Mouse (Mus musculus): ENCODE measurements around the gene Pkp1. TPM values are rescaled to one million over a fixed set of nuclear protein-coding genes. Genes with fewer than 3 reads are reported as not detected.
A peak's percentile ranks its signal among the peaks of the same experiment; 100 is the strongest.

Gene Pkp1
- polyA plus RNA-seq (2016; fragmentation: Nextera tagmentation; extraction: Ambion mirVana): 1.3 and 2.6 TPM in 2 replicates

DNA sequence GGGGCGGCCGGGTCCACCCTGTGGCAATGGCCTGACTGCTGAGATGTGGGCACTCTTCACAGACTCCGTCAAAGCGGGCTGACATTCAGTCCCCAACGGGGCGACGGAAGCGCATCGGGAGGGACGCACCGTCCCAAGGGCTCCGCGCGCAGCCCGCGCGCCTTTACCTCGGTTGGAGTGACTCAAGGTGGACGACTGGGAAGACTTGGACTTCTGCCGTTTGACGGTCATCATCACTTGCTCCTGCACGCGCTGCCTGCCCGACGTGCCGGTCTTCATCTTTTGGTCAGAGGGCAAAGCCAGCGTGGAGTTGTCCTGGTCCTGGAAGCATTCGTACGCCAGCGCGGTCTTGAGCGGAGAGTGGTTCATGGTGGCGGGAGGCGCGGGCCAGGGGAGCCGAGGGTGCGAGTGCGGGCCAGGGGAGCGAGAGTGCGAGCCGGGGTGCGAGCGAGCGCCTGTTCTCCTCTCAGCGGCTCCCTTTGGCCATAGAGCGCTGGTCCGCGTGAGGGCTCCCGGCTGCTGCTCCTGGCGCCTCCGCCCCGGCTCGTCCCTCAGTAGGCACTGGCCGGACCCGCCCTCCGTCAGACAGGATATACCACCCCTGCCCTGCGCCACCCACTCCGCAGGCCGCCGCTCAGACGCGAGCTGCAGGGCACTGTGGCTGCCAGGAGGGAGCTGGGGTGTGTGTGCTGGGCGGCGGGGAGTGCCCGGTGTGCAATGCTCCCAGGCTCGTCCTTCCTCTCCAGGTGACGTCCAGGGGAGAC, at the start of gene Pkp1:
TSS of gene Pkp1 (minus strand) at position 564 of the 764 bp plus-strand sequence.
- Histone ChIP-seq H3K9ac (replicated peaks) (peak within 1 kb of the TSS; percentile 47; the same call in 1 of the 2 replicates), H3K4me2 (peak within 1 kb of the TSS; percentile 56), H3K36me3 (no peaks in the 10 kb centered on the region), H3K27ac (no peak within 1 kb of the TSS), H3K9me3 (no peaks in the 10 kb centered on the region), H3K27me3 (peaks cover 92% of the 10 kb centered on the region), H3K4me3 (replicated peaks) (peak within 1 kb of the TSS; percentile 38), H3K4me1 (replicated peaks) (peaks cover 18% of the 10 kb centered on the region; the same call in 1 of the 2 replicates)
- ATAC-seq (ENCODE audit: insufficient number of reproducible peaks, insufficient read depth, low FRiP score, low TSS enrichment, low read depth): no peak
- WGBS: under 1% methylated on average over 65 of the region's 67 CpGs

DNA sequence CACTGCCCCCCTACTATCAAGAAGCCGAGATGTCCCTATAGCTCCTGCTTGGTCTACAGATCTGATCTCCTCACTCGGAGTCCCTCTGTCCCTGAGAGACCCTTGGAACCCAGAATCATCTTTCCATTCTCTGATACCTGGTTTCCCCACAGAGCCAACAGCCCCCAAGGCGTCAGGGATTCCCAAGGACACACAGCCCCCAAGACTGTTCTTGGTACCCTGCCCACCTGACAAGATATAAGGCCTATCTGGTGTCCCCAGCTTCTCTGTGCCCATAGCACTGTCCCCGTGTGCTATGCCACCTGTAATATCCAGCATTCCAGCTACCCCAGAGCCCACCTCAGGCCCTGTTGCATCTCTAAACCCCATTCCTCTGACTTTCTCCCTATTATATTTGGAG, 48.7 kb upstream of the Pkp1 start:
- Histone ChIP-seq H3K4me1 (replicated peaks) (0 out of 2 replicates have a peak, but pooled peaks cover 5% of the 10 kb centered on the region), H3K4me2 (no peak overlapping the region), H3K9me3 (no peaks in the 10 kb centered on the region), H3K27me3 (0 out of 2 replicates have a peak, but pooled peaks cover 5% of the 10 kb centered on the region), H3K4me3 (replicated peaks) (no peak overlapping the region), H3K27ac (no peak overlapping the region), H3K36me3 (no peaks in the 10 kb centered on the region), H3K9ac (replicated peaks) (no peak overlapping the region)
- WGBS: 72% methylated on average over 4 of the region's 4 CpGs
- ATAC-seq (ENCODE audit: insufficient number of reproducible peaks, insufficient read depth, low FRiP score, low TSS enrichment, low read depth): no peak

DNA sequence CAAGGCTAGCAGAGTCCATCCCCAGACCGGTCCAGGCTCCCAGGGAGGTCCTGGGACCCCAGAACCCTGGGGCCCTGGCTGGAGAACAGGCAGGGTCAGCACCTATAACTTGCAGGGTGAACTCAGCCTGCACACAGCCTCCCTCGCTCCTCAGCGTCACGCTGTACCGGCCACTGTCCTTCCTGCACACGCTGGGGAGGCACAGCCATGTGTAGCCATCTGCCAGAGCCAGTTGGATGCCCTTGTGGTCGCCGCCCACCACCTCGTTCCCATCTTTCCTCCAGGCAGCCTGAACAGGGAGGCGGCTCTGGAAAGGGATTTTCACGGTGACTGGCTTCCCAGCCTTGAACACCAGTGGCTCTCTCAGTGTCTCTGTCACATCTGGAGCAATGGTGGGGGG, 45.6 kb upstream of the Pkp1 start:
- ATAC-seq (ENCODE audit: insufficient number of reproducible peaks, insufficient read depth, low FRiP score, low TSS enrichment, low read depth): no peak
- no peak overlapping the region for H3K9ac ChIP-seq (replicated peaks)
- no peaks in the 10 kb centered on the region for H3K36me3 ChIP-seq
- H3K9me3 ChIP-seq: no peaks in the 10 kb centered on the region
- H3K4me1 ChIP-seq (replicated peaks): no peaks in the 10 kb centered on the region
- no peak overlapping the region for H3K4me2 ChIP-seq
- 72% methylated on average over 11 of the region's 11 CpGs for WGBS
- H3K27ac ChIP-seq: no peak overlapping the region
- 0 out of 2 replicates have a peak, but pooled peaks cover 5% of the 10 kb centered on the region for H3K27me3 ChIP-seq
- H3K4me3 ChIP-seq (replicated peaks): no peak overlapping the region

DNA sequence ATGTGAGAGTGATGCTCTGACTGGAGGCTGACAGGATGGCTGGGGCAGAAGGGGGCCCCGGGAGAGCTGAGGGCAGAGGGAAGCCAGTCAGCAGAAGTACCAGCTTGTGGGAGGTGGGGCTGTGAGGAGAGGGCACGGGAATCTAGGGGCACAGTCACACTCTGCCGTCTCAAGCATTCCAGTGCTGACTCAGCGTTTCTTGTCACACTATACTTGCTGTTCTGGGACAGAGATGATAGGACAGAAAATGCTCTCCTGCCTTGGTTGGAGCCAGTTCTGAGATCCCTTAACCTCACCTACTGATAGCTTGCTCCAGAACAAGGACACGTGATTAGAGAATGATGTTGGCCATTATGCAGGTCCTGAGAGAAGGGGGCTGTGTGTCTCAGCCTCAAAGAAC, 44.2 kb upstream of the Pkp1 start:
- no peak for ATAC-seq (ENCODE audit: insufficient number of reproducible peaks, insufficient read depth, low FRiP score, low TSS enrichment, low read depth)
- no peaks in the 10 kb centered on the region for H3K36me3 ChIP-seq
- H3K4me3 ChIP-seq (replicated peaks): no peak overlapping the region
- no peaks in the 10 kb centered on the region for H3K4me1 ChIP-seq (replicated peaks)
- 67% methylated on average over 5 of the region's 5 CpGs for WGBS
- H3K27ac ChIP-seq: no peak overlapping the region
- 0 out of 2 replicates have a peak, but pooled peaks cover 5% of the 10 kb centered on the region for H3K27me3 ChIP-seq
- no peak overlapping the region for H3K4me2 ChIP-seq
- no peak overlapping the region for H3K9ac ChIP-seq (replicated peaks)
- H3K9me3 ChIP-seq: no peaks in the 10 kb centered on the region

DNA sequence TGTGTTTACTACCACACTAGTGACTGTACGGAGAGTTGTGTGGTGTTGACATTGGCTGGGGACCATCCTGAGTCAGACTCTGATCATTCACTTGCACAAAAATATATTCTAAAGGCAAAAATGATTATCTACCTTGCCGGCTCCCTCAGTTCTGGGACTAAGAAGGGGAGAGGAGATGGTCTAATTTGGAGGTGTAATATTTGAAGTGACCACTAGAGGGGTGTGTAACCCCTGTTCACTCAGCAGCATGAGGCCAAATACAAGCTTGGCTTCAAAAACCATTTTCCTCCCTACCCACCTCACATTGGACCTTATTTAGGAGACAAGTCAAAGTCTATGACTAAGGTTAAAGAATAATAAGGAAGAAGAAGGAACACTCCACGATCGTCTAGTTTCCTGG, 39.5 kb upstream of the Pkp1 start:
- H3K4me2 ChIP-seq: no peak overlapping the region
- no peaks in the 10 kb centered on the region for H3K36me3 ChIP-seq
- no peaks in the 10 kb centered on the region for H3K4me1 ChIP-seq (replicated peaks)
- no peaks in the 10 kb centered on the region for H3K9me3 ChIP-seq
- WGBS: 49% methylated on average over 4 of the region's 4 CpGs
- no peaks in the 10 kb centered on the region for H3K27me3 ChIP-seq
- H3K27ac ChIP-seq: no peak overlapping the region
- no peak for ATAC-seq (ENCODE audit: insufficient number of reproducible peaks, insufficient read depth, low FRiP score, low TSS enrichment, low read depth)
- H3K4me3 ChIP-seq (replicated peaks): no peak overlapping the region
- H3K9ac ChIP-seq (replicated peaks): no peak overlapping the region

DNA sequence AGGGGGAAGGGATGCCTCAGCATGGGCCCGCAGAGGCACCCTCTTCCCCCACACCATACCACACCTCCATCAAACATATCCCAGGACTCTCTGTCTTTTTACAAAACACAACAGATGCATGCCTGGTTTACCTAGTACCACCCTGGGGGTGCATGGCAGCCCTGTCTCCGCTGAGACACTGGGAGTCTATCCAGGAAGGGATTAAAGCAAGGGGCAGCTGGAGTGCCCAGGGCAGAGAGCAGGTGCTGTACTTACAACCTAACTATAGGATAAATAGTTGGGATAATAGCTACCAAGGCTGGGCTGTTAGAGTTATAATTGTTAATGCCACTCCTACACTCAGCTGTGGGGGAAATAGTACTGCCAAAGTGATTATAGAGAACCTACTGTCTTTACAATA, 29.9 kb upstream of the Pkp1 start:
- H3K9ac ChIP-seq (replicated peaks): no peak overlapping the region

DNA sequence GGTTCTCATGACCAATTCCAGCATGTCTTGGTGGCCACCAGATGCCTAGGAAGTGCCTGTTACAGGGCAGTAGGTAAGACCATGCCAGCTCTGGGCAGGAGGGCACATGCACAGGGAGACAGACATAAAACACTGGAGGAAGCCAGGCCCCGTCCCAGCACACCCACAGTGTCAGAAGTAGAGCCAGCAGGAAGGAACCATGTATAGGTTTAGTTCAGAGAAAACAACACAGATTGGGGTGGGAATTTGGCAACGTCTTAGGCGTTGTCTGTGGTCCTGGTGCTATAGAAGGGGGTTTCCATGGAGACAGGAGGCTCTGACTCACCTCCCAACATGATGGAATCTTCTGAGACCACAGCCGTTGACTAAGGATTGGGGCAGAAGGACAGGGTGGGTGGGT, 27.2 kb upstream of the Pkp1 start:
- Histone ChIP-seq H3K9ac (replicated peaks) (no peak overlapping the region), H3K36me3 (no peaks in the 10 kb centered on the region), H3K9me3 (no peaks in the 10 kb centered on the region), H3K4me2 (no peak overlapping the region), H3K27ac (no peak overlapping the region), H3K27me3 (peaks cover 27% of the 10 kb centered on the region), H3K4me3 (replicated peaks) (no peak overlapping the region), H3K4me1 (replicated peaks) (no peaks in the 10 kb centered on the region)
- WGBS: 71% methylated on average over 4 of the region's 4 CpGs
- ATAC-seq (ENCODE audit: insufficient number of reproducible peaks, insufficient read depth, low FRiP score, low TSS enrichment, low read depth): no peak

More for the DNA sequence above, 29.9 kb upstream of the Pkp1 start:
- 66% methylated on average over 2 of the region's 2 CpGs for WGBS
- H3K36me3 ChIP-seq: no peaks in the 10 kb centered on the region
- H3K27me3 ChIP-seq: peaks cover 9% of the 10 kb centered on the region; the same call in 1 of the 2 replicates
- no peak overlapping the region for H3K4me3 ChIP-seq (replicated peaks)
- no peak overlapping the region for H3K4me2 ChIP-seq
- H3K9me3 ChIP-seq: no peaks in the 10 kb centered on the region
- no peak for ATAC-seq (ENCODE audit: insufficient number of reproducible peaks, insufficient read depth, low FRiP score, low TSS enrichment, low read depth)
- no peaks in the 10 kb centered on the region for H3K4me1 ChIP-seq (replicated peaks)
- no peak overlapping the region for H3K27ac ChIP-seq

DNA sequence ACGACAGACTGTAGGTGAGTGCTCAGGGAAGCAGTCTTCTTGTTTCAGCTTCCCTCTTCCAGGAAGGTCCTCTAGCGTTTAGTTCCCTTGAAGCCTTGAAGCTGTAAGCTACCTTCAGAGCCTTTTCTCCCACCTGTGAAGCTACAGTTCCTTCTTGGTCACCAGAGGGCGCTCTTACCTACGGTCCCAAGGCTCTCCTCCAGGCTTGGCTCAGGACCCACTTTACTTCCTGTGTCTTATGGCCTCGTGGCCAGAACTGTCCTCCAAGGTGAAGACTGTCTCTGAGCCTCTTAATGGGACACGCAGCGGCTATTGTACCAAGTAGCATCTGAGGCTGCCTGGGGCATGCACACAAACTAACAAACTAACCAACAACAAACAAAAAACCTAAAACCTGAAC, 26.7 kb upstream of the Pkp1 start:
- no peak for ATAC-seq (ENCODE audit: insufficient number of reproducible peaks, insufficient read depth, low FRiP score, low TSS enrichment, low read depth)
- 11% methylated on average over 7 of the region's 7 CpGs for WGBS
- Histone ChIP-seq H3K4me3 (replicated peaks) (no peak overlapping the region), H3K36me3 (no peaks in the 10 kb centered on the region), H3K9me3 (no peaks in the 10 kb centered on the region), H3K4me1 (replicated peaks) (no peaks in the 10 kb centered on the region), H3K27ac (no peak overlapping the region), H3K9ac (replicated peaks) (no peak overlapping the region), H3K4me2 (no peak overlapping the region), H3K27me3 (peaks cover 30% of the 10 kb centered on the region)

DNA sequence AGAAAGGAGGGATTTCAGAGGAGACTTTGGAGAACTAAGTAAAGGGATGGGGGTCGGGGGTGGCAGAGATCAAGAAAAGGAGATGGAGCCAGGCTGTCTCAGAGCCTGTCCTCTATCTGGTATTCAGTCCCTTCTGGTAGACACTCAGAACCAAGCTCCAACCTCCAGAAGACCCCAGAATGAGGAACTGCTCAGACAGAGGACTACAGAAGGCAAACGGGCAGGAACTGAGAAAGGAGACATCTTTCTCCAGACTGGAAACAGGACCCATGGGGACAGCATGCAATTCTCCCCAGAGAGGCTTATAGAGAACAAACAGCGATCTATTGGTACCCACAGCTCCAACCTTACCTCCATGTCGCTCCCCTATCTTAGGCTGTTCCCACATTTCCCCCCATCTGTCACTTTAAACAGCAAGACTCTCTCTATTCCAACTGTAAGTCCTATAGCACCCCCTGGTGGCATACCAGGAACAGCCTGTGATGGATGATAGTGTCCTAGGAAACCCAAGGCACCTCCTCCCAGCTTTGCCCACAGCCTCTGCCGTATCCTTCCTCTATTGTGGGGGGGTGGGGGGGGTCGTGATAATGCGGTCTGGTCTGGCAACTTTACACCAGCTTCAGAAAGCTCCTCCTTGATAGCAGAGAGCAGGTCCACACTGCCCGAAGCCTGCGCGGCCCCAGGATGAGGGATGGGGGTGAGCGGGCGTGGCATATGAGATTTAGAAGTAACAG, 25.7 kb upstream of the Pkp1 start:
- Histone ChIP-seq H3K27me3 (peaks cover 28% of the 10 kb centered on the region), H3K36me3 (no peaks in the 10 kb centered on the region), H3K9me3 (no peaks in the 10 kb centered on the region), H3K4me3 (replicated peaks) (no peak overlapping the region), H3K4me2 (no peak overlapping the region), H3K4me1 (replicated peaks) (no peaks in the 10 kb centered on the region), H3K27ac (no peak overlapping the region), H3K9ac (replicated peaks) (no peak overlapping the region)
- WGBS: 45% methylated on average over 12 of the region's 12 CpGs
- ATAC-seq (ENCODE audit: insufficient number of reproducible peaks, insufficient read depth, low FRiP score, low TSS enrichment, low read depth): peak; percentile 50; the same call in 1 of the 2 replicates

DNA sequence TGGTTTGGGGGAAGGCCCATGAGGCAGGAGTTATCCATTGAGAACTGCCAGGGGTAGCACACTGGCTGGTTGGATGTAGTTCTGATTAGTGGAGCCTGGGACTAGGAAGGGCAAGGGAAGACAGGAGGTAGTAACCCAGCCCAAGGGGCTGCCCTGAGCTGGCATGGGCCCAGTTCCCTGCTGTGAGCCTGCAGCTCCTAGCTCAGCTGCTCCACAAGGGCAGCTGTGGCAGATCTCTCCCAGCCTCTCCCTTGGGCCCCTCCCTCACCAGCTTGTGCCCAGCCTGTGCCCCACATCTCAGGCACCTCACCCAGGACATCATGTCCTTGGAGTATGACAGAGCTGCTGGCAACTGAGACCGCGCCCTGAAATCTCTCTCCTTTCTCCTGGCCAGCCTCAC, 24.7 kb upstream of the Pkp1 start:
- H3K4me3 ChIP-seq (replicated peaks): no peak overlapping the region
- H3K27me3 ChIP-seq: peaks cover 28% of the 10 kb centered on the region
- WGBS: 90% methylated on average over 2 of the region's 2 CpGs
- H3K36me3 ChIP-seq: no peaks in the 10 kb centered on the region
- H3K4me1 ChIP-seq (replicated peaks): no peaks in the 10 kb centered on the region
- H3K4me2 ChIP-seq: no peak overlapping the region
- ATAC-seq (ENCODE audit: insufficient number of reproducible peaks, insufficient read depth, low FRiP score, low TSS enrichment, low read depth): no peak
- no peak overlapping the region for H3K27ac ChIP-seq
- no peak overlapping the region for H3K9ac ChIP-seq (replicated peaks)
- no peaks in the 10 kb centered on the region for H3K9me3 ChIP-seq

DNA sequence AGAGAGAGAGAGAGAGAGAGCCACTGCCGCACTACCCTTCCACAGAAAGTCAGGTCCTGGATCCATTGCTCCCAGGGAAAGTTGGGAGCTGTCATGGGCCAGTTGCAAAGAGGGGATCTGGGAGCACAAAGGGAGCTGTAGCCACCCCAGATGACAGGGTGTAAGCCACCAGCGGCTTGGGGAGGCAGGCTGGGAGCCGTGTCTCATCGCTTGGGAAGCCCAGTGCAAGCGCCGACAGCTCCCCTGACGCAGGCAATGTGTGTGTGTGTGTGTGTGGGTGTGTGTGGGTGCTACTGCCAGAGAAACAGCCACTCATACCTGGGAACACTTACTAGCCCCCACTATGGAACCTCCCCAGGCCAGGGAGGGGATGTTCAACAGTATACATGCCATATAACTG, 23.1 kb upstream of the Pkp1 start:
- Histone ChIP-seq H3K27ac (no peak overlapping the region), H3K9me3 (no peaks in the 10 kb centered on the region), H3K4me2 (no peak overlapping the region), H3K4me3 (replicated peaks) (no peak overlapping the region), H3K9ac (replicated peaks) (no peak overlapping the region), H3K27me3 (peaks cover 28% of the 10 kb centered on the region), H3K36me3 (no peaks in the 10 kb centered on the region), H3K4me1 (replicated peaks) (no peaks in the 10 kb centered on the region)
- WGBS: 38% methylated on average over 7 of the region's 7 CpGs
- no peak for ATAC-seq (ENCODE audit: insufficient number of reproducible peaks, insufficient read depth, low FRiP score, low TSS enrichment, low read depth)
